Mouse (Mus musculus): ENCODE results near the gene Pald1.

DNA sequence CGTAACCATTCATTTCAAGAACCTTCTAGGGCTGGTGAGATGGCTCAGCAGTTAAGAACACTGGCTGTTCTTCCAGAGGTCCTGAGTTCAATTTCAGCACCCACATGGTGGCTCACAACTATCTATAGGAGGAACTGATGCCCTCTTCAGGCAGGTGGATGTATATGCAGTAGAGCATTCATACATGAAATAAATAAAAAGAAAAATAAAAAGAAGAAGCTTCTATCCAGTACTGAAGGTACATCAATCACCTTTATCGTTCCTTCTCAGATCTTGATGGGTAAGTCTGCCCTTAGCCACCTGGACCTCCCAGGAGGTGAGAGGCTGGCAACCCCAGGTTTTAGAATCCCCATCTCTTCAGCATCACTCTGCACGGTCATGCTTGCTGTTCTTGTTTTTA, 31.9 kb upstream of the Pald1 start:
- no peak for TF ChIP-seq EP300 (IDR thresholded peaks at IDR 0.05; ENCODE audit: low read depth)
- TF ChIP-seq CTCF (IDR thresholded peaks at IDR 0.05; ENCODE audit: low read depth), result no peak
